Comparison of ENCODE assay signal across 14 mouse cellular contexts in genomic region chr2:33720380-33720898, GRCm38 (mm10).
DNase-seq lines count a peak whose midpoint lies in the region; ATAC-seq lines count a peak whose summit lies in the region.
"Had no signal": no experiment of that assay in that cellular context is flagged by ENCODE, and none has a peak within 500 bp of the region (broad histone marks: within the 10 kb centered on the region; RNA-seq: fewer than 3 reads in every experiment).

No protein-coding gene starts in this region.

- H3K9ac ChIP-seq in heart, embryonic 12.5 days: no peak overlapping the region
- H3K9ac ChIP-seq in hindbrain, embryonic 14.5 days: no peak overlapping the region
- H3K9ac ChIP-seq: heart, embryonic 15.5 days; intestine, embryonic 15.5 days; liver, postnatal 0 days had no signal

- no peaks in the 10 kb centered on the region for H3K36me3 ChIP-seq in heart, embryonic 12.5 days
- no peaks in the 10 kb centered on the region for H3K36me3 ChIP-seq in hindbrain, embryonic 14.5 days (replicated peaks; ENCODE audit: control insufficient read depth, insufficient read depth)
- H3K36me3 ChIP-seq: heart, embryonic 15.5 days; intestine, embryonic 15.5 days had no signal

- H3K9me3 ChIP-seq in heart, embryonic 12.5 days (replicated peaks): 0 out of 2 replicates have a peak, but pooled peaks cover 4% of the 10 kb centered on the region
- no peaks in the 10 kb centered on the region for H3K9me3 ChIP-seq in hindbrain, embryonic 14.5 days (ENCODE audit: control insufficient read depth, low read length)
- H3K9me3 ChIP-seq: heart, embryonic 15.5 days; intestine, embryonic 15.5 days had no signal

- peaks cover 26% of the 10 kb centered on the region for H3K4me1 ChIP-seq in heart, embryonic 12.5 days (replicated peaks)
- H3K4me1 ChIP-seq in hindbrain, embryonic 14.5 days (replicated peaks; ENCODE audit: control insufficient read depth, insufficient read depth, low read length): peaks cover 31% of the 10 kb centered on the region
- H3K4me1 ChIP-seq: megakaryocyte, embryonic 14.5 days had no signal

- no peak overlapping the region for H3K27ac ChIP-seq in heart, embryonic 12.5 days (ENCODE audit: poor library complexity, severe bottlenecking)
- H3K27ac ChIP-seq in hindbrain, embryonic 14.5 days: no peak overlapping the region
- H3K27ac ChIP-seq: heart, embryonic 15.5 days; intestine, embryonic 15.5 days had no signal

- intact Hi-C loops in heart, postnatal 10 days (cut with DNase I): no loop called here

- no peak for DNase-seq in heart, postnatal 10 days
- DNase-seq in MN1 (ENCODE audit: low spot score): peak; percentile 56
- DNase-seq in cerebellum, adult 18-20 months: peak; percentile 51 to 55
- DNase-seq in hindbrain, embryonic 14.5 days (ENCODE audit: low spot score): peak; percentile 72
- DNase-seq in adrenal gland, postnatal 10 days: no peak
- DNase-seq in embryo, embryonic 10.5 days (ENCODE audit: low spot score): no peak
- DNase-seq in testis, postnatal 10 days (ENCODE audit: low spot score): no peak
- DNase-seq: gastrocnemius, postnatal 14 days; liver, postnatal 0 days; right cerebral cortex, adult 18-20 months had no signal

- peaks cover 29% of the 10 kb centered on the region for H3K27me3 ChIP-seq in heart, embryonic 12.5 days (replicated peaks)
- peaks cover 8% of the 10 kb centered on the region; the same call in 1 of the 2 replicates for H3K27me3 ChIP-seq in hindbrain, embryonic 14.5 days (ENCODE audit: control insufficient read depth, insufficient read depth, low read length)

- 0 out of 2 replicates have a peak overlapping the region, but pooled peaks have one; percentile 8 for H3K4me2 ChIP-seq in heart, embryonic 12.5 days
- H3K4me2 ChIP-seq in hindbrain, embryonic 14.5 days (replicated peaks): no peak overlapping the region
- H3K4me2 ChIP-seq: heart, embryonic 15.5 days; intestine, embryonic 15.5 days had no signal

- 32% methylated on average over 9 of the region's 9 CpGs for WGBS in heart, embryonic 12.5 days
- 27% methylated on average over 9 of the region's 9 CpGs for WGBS in hindbrain, embryonic 14.5 days

- no peak overlapping the region for H3K4me3 ChIP-seq in heart, embryonic 12.5 days
- H3K4me3 ChIP-seq in hindbrain, embryonic 14.5 days (replicated peaks; ENCODE audit: low read length): no peak overlapping the region
- H3K4me3 ChIP-seq: heart, embryonic 15.5 days; intestine, embryonic 15.5 days; megakaryocyte, embryonic 14.5 days had no signal

- ATAC-seq in heart, embryonic 12.5 days (ENCODE audit: insufficient number of reproducible peaks, low FRiP score): no peak
- ATAC-seq in hindbrain, embryonic 14.5 days (ENCODE audit: low FRiP score): 0 out of 2 replicates have a peak, but pooled peaks have one; percentile 59
- ATAC-seq: intestine, embryonic 15.5 days; liver, postnatal 0 days had no signal

Comparison
In these comparisons a context has a peak if more than half of its experiments do, and no peak if none do; other contexts are left out.
1. DNase-seq: peak in MN1 (single experiment), cerebellum, adult 18-20 months (2 of 2) and hindbrain, embryonic 14.5 days (single experiment); none in heart, postnatal 10 days (0 of 2), adrenal gland, postnatal 10 days (single experiment), embryo, embryonic 10.5 days (single experiment) and testis, postnatal 10 days (single experiment).